Mouse (Mus musculus) spleen, adult 2 months (tissue): Measurements from ENCODE around the gene Alyref2.

Experiments
- CTCF ChIP-seq: fragments of 200-500 bp; IDR thresholded peaks from 2 replicates; pipeline ENCODE4 v1.5.1; 2011; ENCODE audit warnings: mild to moderate bottlenecking, inconsistent platforms; ENCODE audit not compliant: insufficient read depth, insufficient read length, insufficient replicate concordance; ENCODE audit errors: extremely low read depth
- POLR2A ChIP-seq: fragments of 200-500 bp; IDR thresholded peaks from 2 replicates; pipeline ENCODE4 v1.6.1; 2011; ENCODE audit warnings: low read depth, low read length, inconsistent platforms

DNA sequence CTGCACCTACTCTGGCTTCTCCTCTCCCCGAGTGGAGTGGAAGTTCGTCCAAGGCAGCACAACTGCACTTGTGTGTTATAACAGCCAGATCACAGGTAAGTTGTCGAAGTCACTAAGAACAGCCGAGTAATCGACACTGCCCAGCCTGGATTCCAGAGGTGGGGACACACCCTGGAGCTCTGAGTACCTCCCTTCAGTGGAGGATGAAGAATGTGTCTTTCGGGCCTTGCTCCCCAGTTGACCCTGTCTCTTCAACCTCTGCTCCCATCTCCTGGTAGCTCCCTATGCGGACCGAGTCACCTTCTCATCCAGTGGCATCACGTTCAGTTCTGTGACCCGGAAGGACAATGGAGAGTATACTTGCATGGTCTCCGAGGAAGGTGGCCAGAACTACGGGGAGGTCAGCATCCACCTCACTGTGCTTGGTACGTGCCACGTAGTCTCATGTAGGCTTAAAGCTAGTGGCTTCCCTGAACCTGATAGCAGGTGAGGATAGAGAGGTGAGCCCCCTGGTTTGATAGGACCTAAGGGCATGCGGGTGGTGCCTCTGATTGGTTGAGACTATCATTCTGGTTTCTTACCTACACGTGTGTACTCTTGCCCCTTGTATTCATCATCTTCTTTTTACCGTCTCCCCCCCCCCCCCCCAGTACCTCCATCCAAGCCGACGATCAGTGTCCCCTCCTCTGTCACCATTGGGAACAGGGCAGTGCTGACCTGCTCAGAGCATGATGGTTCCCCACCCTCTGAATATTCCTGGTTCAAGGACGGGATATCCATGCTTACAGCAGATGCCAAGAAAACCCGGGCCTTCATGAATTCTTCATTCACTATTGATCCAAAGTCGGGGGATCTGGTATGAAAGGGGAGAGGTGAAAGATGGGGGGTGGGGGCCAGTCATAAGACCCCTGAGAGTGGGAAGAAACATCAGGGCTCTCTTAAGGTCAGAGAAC lies 42.5 kb upstream of the Alyref2 start:
- no peak for TF ChIP-seq POLR2A
- TF ChIP-seq CTCF = no peak
